Mouse (Mus musculus) limb, embryonic 13.5 days (tissue): ENCODE results near the gene Sh3bp1. TPM values are rescaled to one million over a fixed set of nuclear protein-coding genes. Genes with fewer than 3 reads are reported as not detected.

ENCODE experiments used
- ATAC-seq: fragments of 200-750 bp; cut with Nextera tagmentation; 2 replicates; pipeline ENCODE4 v1.8.0; 2017; ENCODE audit warnings: low read depth, moderate number of reproducible peaks, moderate TSS enrichment; ENCODE audit not compliant: low FRiP score
- H3K27ac ChIP-seq: fragments of 300-500 bp; sonication (generic); 2 replicates; pipeline ENCODE4 v1.5.1; 2015; ENCODE audit warnings: inconsistent platforms, mild to moderate bottlenecking, moderate library complexity
- H3K27me3 ChIP-seq: fragments of 300-500 bp; sonication (generic); 2 replicates; pipeline ENCODE4 v1.6.1; 2015; ENCODE audit warnings: mild to moderate bottlenecking, inconsistent platforms
- H3K36me3 ChIP-seq: fragments of 300-500 bp; sonication (generic); 2 replicates; pipeline ENCODE4 v1.6.1; 2015; ENCODE audit warnings: inconsistent platforms, mild to moderate bottlenecking, moderate library complexity
- H3K4me1 ChIP-seq: fragments of 300-500 bp; sonication (generic); 2 replicates; pipeline ENCODE4 v1.6.1; 2015; ENCODE audit warnings: inconsistent platforms
- H3K4me2 ChIP-seq: fragments of 300-500 bp; sonication (generic); replicated peaks from 2 replicates; pipeline ENCODE4 v1.6.1; 2015; ENCODE audit warnings: inconsistent platforms, mild to moderate bottlenecking, moderate library complexity
- H3K4me3 ChIP-seq: fragments of 300-500 bp; sonication (generic); 2 replicates; pipeline ENCODE4 v1.5.1; 2015; ENCODE audit warnings: moderate library complexity, mild to moderate bottlenecking, inconsistent platforms
- H3K9ac ChIP-seq: fragments of 300-500 bp; sonication (generic); 2 replicates; pipeline ENCODE4 v1.6.1; 2015; ENCODE audit warnings: mild to moderate bottlenecking, inconsistent platforms
- H3K9me3 ChIP-seq: fragments of 300-500 bp; sonication (generic); 2 replicates; pipeline ENCODE4 v1.6.1; 2016; ENCODE audit warnings: inconsistent platforms
- WGBS: fragments of 180-500 bp; shearing (Covaris S2); methylation state at CpG from one replicate; pipeline ENCODE4 v1.1.7; 2015; 5-methylcytosine and 5-hydroxymethylcytosine counted together
- microRNA-seq: library from miRNA; unstranded; fragments of <30 nt; microRNA quantifications from one replicate; pipeline ENCODE4, GENCODE M21; 2016
- polyA plus RNA-seq: library from polyadenylated mRNA; unstranded; fragments of >200 nt; fragmentation: Nextera tagmentation; extraction: Ambion mirVana; gene quantifications from 2 replicates; pipeline ENCODE4 v1.2.1, GENCODE M21; 2015

Sh3bp1 gene
- polyA plus RNA-seq, 1 experiment from 2014 or later: 51.3 TPM

GRCm38 (mm10) chr15:78960088-78960487 lies 60.5 kb downstream of the Sh3bp1 start:
- no peak for ATAC-seq
- peaks cover 28% of the 10 kb centered on the region for H3K4me1 ChIP-seq
- WGBS: 83% methylated on average over 4 of the region's 4 CpGs
- no peak overlapping the region for H3K4me3 ChIP-seq
- H3K27ac ChIP-seq: no peak overlapping the region
- no peak overlapping the region for H3K4me2 ChIP-seq
- H3K27me3 ChIP-seq: no peaks in the 10 kb centered on the region
- 0 out of 2 replicates have a peak overlapping the region, but pooled peaks have one; percentile 13 for H3K9ac ChIP-seq
- no peaks in the 10 kb centered on the region for H3K9me3 ChIP-seq
- peaks cover 50% of the 10 kb centered on the region for H3K36me3 ChIP-seq

Small RNA genes within 50 kb of the gene (microRNA-seq; reads per million reads assigned to microRNA genes)
- gene Mir6955: not detected

Other genes with a start within 250 kb of the Sh3bp1 start
- gene Elfn2, start 181.0 kb upstream of the Sh3bp1 start, polyA plus RNA-seq: 0.05 and 0.11 TPM in 2 replicates
- gene Mfng, start 126.3 kb upstream of the Sh3bp1 start, polyA plus RNA-seq: 14.1 and 15.0 TPM in 2 replicates
- gene Card10, start 96.7 kb upstream of the Sh3bp1 start, polyA plus RNA-seq: 3.0 TPM in 2 replicates
- gene Cdc42ep1, start 57.1 kb upstream of the Sh3bp1 start, polyA plus RNA-seq: 17.9 and 19.1 TPM in 2 replicates
- gene Lgals2, start 44.2 kb upstream of the Sh3bp1 start, polyA plus RNA-seq: 0.47 and 0.53 TPM in 2 replicates
- gene Gga1, start 22.6 kb upstream of the Sh3bp1 start, polyA plus RNA-seq: 42.0 and 46.5 TPM in 2 replicates
- 0.34 and 0.71 TPM in 2 replicates for gene Gm49510, start 101 bp upstream of the Sh3bp1 start, polyA plus RNA-seq
- gene Pdxp, start 14.2 kb downstream of the Sh3bp1 start, polyA plus RNA-seq: 19.1 and 20.3 TPM in 2 replicates
- 1,866 and 1,947 TPM in 2 replicates for gene Lgals1, start 27.0 kb downstream of the Sh3bp1 start, polyA plus RNA-seq
- gene Nol12, start 35.2 kb downstream of the Sh3bp1 start, polyA plus RNA-seq: 55.7 and 60.0 TPM in 2 replicates
- gene Triobp, start 48.0 kb downstream of the Sh3bp1 start, polyA plus RNA-seq: 42.0 and 50.2 TPM in 2 replicates
- 558 and 589 TPM in 2 replicates for gene H1f0, start 128.7 kb downstream of the Sh3bp1 start, polyA plus RNA-seq
- gene Galr3, start 142.1 kb downstream of the Sh3bp1 start, polyA plus RNA-seq: not detected in 2 replicates
- gene Ankrd54, start 163.1 kb downstream of the Sh3bp1 start, polyA plus RNA-seq: 51.9 and 52.8 TPM in 2 replicates
- 221 and 229 TPM in 2 replicates for gene Eif3l, start 175.4 kb downstream of the Sh3bp1 start, polyA plus RNA-seq
- gene Micall1, start 209.1 kb downstream of the Sh3bp1 start, polyA plus RNA-seq: 8.9 and 10.6 TPM in 2 replicates
- 293 and 294 TPM in 2 replicates for gene Polr2f, start 241.2 kb downstream of the Sh3bp1 start, polyA plus RNA-seq
- gene 1700088E04Rik, start 241.5 kb downstream of the Sh3bp1 start, polyA plus RNA-seq: 5.6 and 7.5 TPM in 2 replicates